Comparison of ENCODE assay signal across 20 mouse cellular contexts in genomic region chr13:97779657-97780445, GRCm38 (mm10). TPM values are rescaled to one million over a fixed set of nuclear protein-coding genes. Genes with fewer than 3 reads are reported as not detected.
DNase-seq lines count a peak whose midpoint lies in the region; ATAC-seq and TF ChIP-seq lines count a peak whose summit lies in the region.
"Had no signal": no experiment of that assay in that cellular context is flagged by ENCODE, and none has a peak within 500 bp of the region (broad histone marks: within the 10 kb centered on the region; RNA-seq: fewer than 3 reads in every experiment).

No protein-coding gene starts in this region.

- 61% methylated on average over 8 of the region's 8 CpGs for WGBS in kidney, embryonic 16.5 days
- WGBS in lung, embryonic 16.5 days: 42% methylated on average over 8 of the region's 8 CpGs
- 65% methylated on average over 8 of the region's 8 CpGs for WGBS in lung, adult 2 months
- 42% methylated on average over 8 of the region's 8 CpGs for WGBS in liver, embryonic 16.5 days (ENCODE audit: insufficient replicate concordance)

- peaks cover 21% of the 10 kb centered on the region; the same call in 1 of the 2 replicates for H3K4me1 ChIP-seq in kidney, embryonic 16.5 days (ENCODE audit: insufficient read depth, low read length)
- peaks cover 43% of the 10 kb centered on the region for H3K4me1 ChIP-seq in lung, embryonic 16.5 days (replicated peaks; ENCODE audit: control insufficient read depth, insufficient read depth, low read length)
- H3K4me1 ChIP-seq in lung, adult 2 months (ENCODE audit: control insufficient read depth, insufficient read depth, low read length): peaks cover 8% of the 10 kb centered on the region
- H3K4me1 ChIP-seq in liver, embryonic 16.5 days (ENCODE audit: control insufficient read depth, low read depth, low read length): peaks cover 51% of the 10 kb centered on the region

- no peak for DNase-seq in kidney, adult 11 months
- no peak for DNase-seq in lung, adult 2 months
- peak; percentile 17 for DNase-seq in c-Kit-positive CD71-positive TER-119-positive erythroid progenitor cells, embryonic 14.5 days (ENCODE audit: low spot score)
- no peak for DNase-seq in Muller cell, postnatal 12 days (ENCODE audit: inconsistent ontology term)
- DNase-seq in layer of hippocampus, adult 9-11 months: no peak
- DNase-seq: adrenal gland, adult 2 months; B cell, adult 2 months; cerebellum, adult 9-10 months; gastrocnemius, adult 2 months; kidney, adult 2 months; thymus, postnatal 36 days had no signal

- no peak overlapping the region for H3K4me2 ChIP-seq in kidney, embryonic 16.5 days (replicated peaks; ENCODE audit: low read depth, low read length)
- no peak overlapping the region for H3K4me2 ChIP-seq in lung, embryonic 16.5 days (ENCODE audit: low read depth, low read length)
- peak overlapping the region; percentile 66 for H3K4me2 ChIP-seq in liver, embryonic 16.5 days (ENCODE audit: low read depth, low read length)
- H3K4me2 ChIP-seq: forebrain, embryonic 12.5 days; heart, embryonic 11.5 days; hindbrain, embryonic 12.5 days; midbrain, embryonic 15.5 days had no signal

- TF ChIP-seq CTCF in lung, adult 2 months (IDR thresholded peaks at IDR 0.05; ENCODE audit: insufficient read depth, low read length): no peak

- H3K27me3 ChIP-seq in kidney, embryonic 16.5 days (ENCODE audit: insufficient read depth, low read length): no peaks in the 10 kb centered on the region
- H3K27me3 ChIP-seq in lung, embryonic 16.5 days (ENCODE audit: control insufficient read depth, insufficient read depth, low read depth, low read length): no peaks in the 10 kb centered on the region
- H3K27me3 ChIP-seq in liver, embryonic 16.5 days (ENCODE audit: control insufficient read depth, insufficient read depth, low read depth, low read length): no peaks in the 10 kb centered on the region
- H3K27me3 ChIP-seq: forebrain, embryonic 12.5 days; hindbrain, embryonic 12.5 days; midbrain, embryonic 15.5 days had no signal

- ATAC-seq in kidney, embryonic 16.5 days (ENCODE audit: low FRiP score, low TSS enrichment): no peak
- peak; percentile 54 for ATAC-seq in lung, embryonic 16.5 days (ENCODE audit: low read depth)
- 0 out of 2 replicates have a peak, but pooled peaks have one; percentile 7 for ATAC-seq in liver, embryonic 16.5 days (ENCODE audit: low read depth)
- ATAC-seq: midbrain, embryonic 15.5 days had no signal

- H3K9ac ChIP-seq in kidney, embryonic 16.5 days (replicated peaks; ENCODE audit: low read length): no peak overlapping the region
- H3K9ac ChIP-seq in lung, embryonic 16.5 days (ENCODE audit: low read length): no peak overlapping the region
- peak overlapping the region; percentile 43 for H3K9ac ChIP-seq in liver, embryonic 16.5 days (ENCODE audit: low read depth, low read length)
- H3K9ac ChIP-seq: forebrain, embryonic 12.5 days; hindbrain, embryonic 12.5 days; midbrain, embryonic 15.5 days had no signal

- H3K4me3 ChIP-seq in kidney, embryonic 16.5 days (ENCODE audit: low read length): no peak overlapping the region
- H3K4me3 ChIP-seq in lung, embryonic 16.5 days (ENCODE audit: low read length): no peak overlapping the region
- H3K4me3 ChIP-seq in lung, adult 2 months (replicated peaks; ENCODE audit: extremely low read depth, low read depth, low read length): no peak overlapping the region
- H3K4me3 ChIP-seq in liver, embryonic 16.5 days (ENCODE audit: low read depth, low read length): no peak overlapping the region
- H3K4me3 ChIP-seq: forebrain, embryonic 12.5 days; gastrocnemius, adult 2 months; hindbrain, embryonic 12.5 days; midbrain, embryonic 15.5 days; myocyte had no signal

- H3K36me3 ChIP-seq in kidney, embryonic 16.5 days (ENCODE audit: insufficient read depth, low read length): no peaks in the 10 kb centered on the region
- no peaks in the 10 kb centered on the region for H3K36me3 ChIP-seq in lung, embryonic 16.5 days (ENCODE audit: control insufficient read depth, insufficient read depth, low read length)
- no peaks in the 10 kb centered on the region for H3K36me3 ChIP-seq in liver, embryonic 16.5 days (ENCODE audit: control insufficient read depth, insufficient read depth)
- H3K36me3 ChIP-seq: forebrain, embryonic 12.5 days; hindbrain, embryonic 12.5 days; midbrain, embryonic 15.5 days had no signal

- no peak for TF ChIP-seq POLR2A in lung, adult 2 months (IDR thresholded peaks at IDR 0.05; ENCODE audit: borderline replicate concordance, extremely low read depth, low read depth, low read length)

- H3K9me3 ChIP-seq in kidney, embryonic 16.5 days (ENCODE audit: low read length): no peaks in the 10 kb centered on the region
- H3K9me3 ChIP-seq in lung, embryonic 16.5 days (ENCODE audit: control insufficient read depth, low read length): no peaks in the 10 kb centered on the region
- no peaks in the 10 kb centered on the region for H3K9me3 ChIP-seq in liver, embryonic 16.5 days (replicated peaks; ENCODE audit: control insufficient read depth, low read length)
- H3K9me3 ChIP-seq: forebrain, embryonic 12.5 days; hindbrain, embryonic 12.5 days; megakaryocyte, embryonic 14.5 days; midbrain, embryonic 15.5 days had no signal

- H3K27ac ChIP-seq in kidney, embryonic 16.5 days (ENCODE audit: low read length): peak overlapping the region; percentile 71
- peak overlapping the region; percentile 79 for H3K27ac ChIP-seq in lung, embryonic 16.5 days (ENCODE audit: low read length)
- H3K27ac ChIP-seq in liver, embryonic 16.5 days (ENCODE audit: low read length): peak overlapping the region; percentile 99
- H3K27ac ChIP-seq: forebrain, embryonic 12.5 days; gastrocnemius, adult 2 months; hindbrain, embryonic 12.5 days; midbrain, embryonic 15.5 days had no signal

RNA-seq across cellular contexts. Expression of gene Gm10260, which starts 19.4 kb away (rescaled TPM):
- 5.6 and 19.7 TPM in 2 replicates for polyA plus RNA-seq in kidney, embryonic 16.5 days (2015; fragmentation: Nextera tagmentation; extraction: Ambion mirVana)
- 3.6 and 17.3 TPM in 2 replicates for polyA plus RNA-seq in lung, embryonic 16.5 days (2015; fragmentation: Nextera tagmentation; extraction: Ambion mirVana)
- 1.2 and 1.5 TPM in 2 replicates for polyA plus RNA-seq in lung, adult 2 months (2012; rRNA removed)
- polyA plus RNA-seq in liver, embryonic 16.5 days (2015; fragmentation: Nextera tagmentation; extraction: Ambion mirVana): 4.4 and 4.9 TPM in 2 replicates
